Mouse (Mus musculus) layer of hippocampus, adult 9-11 months (tissue): ENCODE results near the gene Gm45234.

Source experiments
- DNase-seq: peaks from one replicate; pipeline ENCODE4 v3.0.0; 2022

Gm45234 gene

GRCm38 (mm10) chr6:124738511-124739023 is 17.3 kb downstream of the Gm45234 start, which contains the start of gene Ptpn6:
Ptpn6 (minus strand) TSS chr6:124738714.
- DNase-seq: peak; percentile 5

- peak; percentile 33 for DNase-seq
Observed at GRCm38 (mm10) chr6:124737040-124737439, 18.8 kb downstream of the Gm45234 start.

- no peak for DNase-seq
Observed at GRCm38 (mm10) chr6:124734417-124734816, 21.4 kb downstream of the Gm45234 start.

GRCm38 (mm10) chr6:124732476-124733370 is 23.1 kb downstream of the Gm45234 start:
- peak; percentile 74 for DNase-seq

- DNase-seq: no peak
Observed at GRCm38 (mm10) chr6:124731038-124731437, 24.8 kb downstream of the Gm45234 start.

GRCm38 (mm10) chr6:124729850-124730705 is 25.7 kb downstream of the Gm45234 start:
- peak; percentile 14 for DNase-seq

GRCm38 (mm10) chr6:124728621-124729020 is 27.2 kb downstream of the Gm45234 start:
- DNase-seq: no peak

- no peak for DNase-seq
Observed at GRCm38 (mm10) chr6:124724472-124724871, 31.3 kb downstream of the Gm45234 start.

GRCm38 (mm10) chr6:124723541-124723940 is 32.3 kb downstream of the Gm45234 start:
- DNase-seq: peak; percentile 71

- no peak for DNase-seq
Observed at GRCm38 (mm10) chr6:124722876-124723473, 32.8 kb downstream of the Gm45234 start.

GRCm38 (mm10) chr6:124720904-124721303 is 34.9 kb downstream of the Gm45234 start:
- no peak for DNase-seq

- DNase-seq: no peak
Observed at GRCm38 (mm10) chr6:124719354-124719978, 36.4 kb downstream of the Gm45234 start.

- no peak for DNase-seq
Observed at GRCm38 (mm10) chr6:124718703-124719102, 37.1 kb downstream of the Gm45234 start.

- no peak for DNase-seq
Observed at GRCm38 (mm10) chr6:124717968-124718367, 37.9 kb downstream of the Gm45234 start.

GRCm38 (mm10) chr6:124716864-124717490 is 38.8 kb downstream of the Gm45234 start:
- no peak for DNase-seq

- no peak for DNase-seq
Observed at GRCm38 (mm10) chr6:124712918-124713317, 42.9 kb downstream of the Gm45234 start.

- peak; percentile 98 for DNase-seq
Observed at GRCm38 (mm10) chr6:124711824-124712782, 43.7 kb downstream of the Gm45234 start, which contains the start of the genes Emg1 and Phb2. Emg1 (minus strand) TSS chr6:124712178. Phb2 (plus strand) TSS chr6:124712336.

GRCm38 (mm10) chr6:124708289-124708889 is 47.4 kb downstream of the Gm45234 start:
- no peak for DNase-seq

GRCm38 (mm10) chr6:124706061-124706627 is 49.7 kb downstream of the Gm45234 start:
- DNase-seq: no peak

GRCm38 (mm10) chr6:124704417-124704816 is 51.4 kb downstream of the Gm45234 start:
- DNase-seq: no peak
